Mouse (Mus musculus) heart, adult 2 months (tissue): Measurements from ENCODE around the gene Cdc34b. TPM values are rescaled to one million over a fixed set of nuclear protein-coding genes. Genes with fewer than 3 reads are reported as not detected.
A peak's percentile ranks its signal among the peaks of the same experiment; 100 is the strongest.

Source experiments
- DNase-seq, 2 experiments: peaks; one replicate each; pipeline ENCODE4 v3.0.0; 2021
- H3K27ac ChIP-seq: fragments of 200-600 bp; 2 replicates; pipeline ENCODE4 v1.8.1; 2022
- H3K27me3 ChIP-seq: fragments of 200-500 bp; 2 replicates; pipeline ENCODE4 v1.6.1; 2012; ENCODE audit warnings: mild to moderate bottlenecking, low read length, inconsistent platforms, mixed read lengths; ENCODE audit not compliant: control insufficient read depth, insufficient read depth
- H3K36me3 ChIP-seq: fragments of 200-500 bp; 2 replicates; pipeline ENCODE4 v1.6.1; 2012; ENCODE audit warnings: low read length, inconsistent platforms; ENCODE audit not compliant: control insufficient read depth, insufficient read depth
- H3K4me1 ChIP-seq: fragments of 200-500 bp; 2 replicates; pipeline ENCODE4 v1.6.1; 2011; ENCODE audit warnings: low read length; ENCODE audit not compliant: control insufficient read depth, insufficient read depth
- H3K4me3 ChIP-seq: fragments of 200-600 bp; 2 replicates; pipeline ENCODE4 v1.8.1; 2022
- H3K79me2 ChIP-seq: fragments of 200-500 bp; replicated peaks from 2 replicates; pipeline ENCODE4 v1.6.1; 2012; ENCODE audit warnings: mild to moderate bottlenecking, inconsistent platforms, low read length, moderate library complexity, mixed read lengths; ENCODE audit not compliant: control insufficient read depth, insufficient read depth
- H3K9ac ChIP-seq: fragments of 200-500 bp; 2 replicates; pipeline ENCODE4 v1.6.1; 2012; ENCODE audit warnings: low read depth, mild to moderate bottlenecking, control low read depth, inconsistent platforms, low read length, mixed read lengths
- CTCF ChIP-seq: fragments of 200-600 bp; IDR thresholded peaks from 2 replicates; pipeline ENCODE4 v1.8.1; 2022; ENCODE audit warnings: antibody characterized with exemption, mild to moderate bottlenecking, moderate library complexity
- EP300 ChIP-seq: fragments of 200-500 bp; IDR thresholded peaks from 2 replicates; pipeline ENCODE4 v1.6.1; 2011; ENCODE audit warnings: low read depth, low read length, control low read depth; ENCODE audit not compliant: insufficient read depth
- POLR2A ChIP-seq: fragments of 200-500 bp; IDR thresholded peaks from 2 replicates; pipeline ENCODE4 v1.6.1; 2011; ENCODE audit warnings: mild to moderate bottlenecking, low read depth, low read length, control low read depth; ENCODE audit not compliant: insufficient read depth
- WGBS: fragments of 180-500 bp; shearing (Covaris S2); methylation state at CpG from one replicate; pipeline ENCODE4 v1.1.7; 2018; 5-methylcytosine and 5-hydroxymethylcytosine counted together
- intact Hi-C: fragments of 180-260 bp; cut with DNase I; formaldehyde crosslinking; loops from one replicate; pipeline ENCODE4 v1.15.1; 2025
- polyA plus RNA-seq: library from polyadenylated mRNA; depleted of rRNA; stranded (reverse); fragments of >200 nt; gene quantifications from 2 replicates; pipeline ENCODE4 v1.2.3, GENCODE M21; 2012; rRNA removed
- total RNA-seq, 2 experiments: library from RNA; stranded (reverse); gene quantifications; 2 replicates each; pipeline ENCODE4 v1.2.3; 2021

Cdc34b gene
- total and polyA plus RNA-seq, 3 experiments = 0.12 to 1.0 (median 0.97) TPM

DNA sequence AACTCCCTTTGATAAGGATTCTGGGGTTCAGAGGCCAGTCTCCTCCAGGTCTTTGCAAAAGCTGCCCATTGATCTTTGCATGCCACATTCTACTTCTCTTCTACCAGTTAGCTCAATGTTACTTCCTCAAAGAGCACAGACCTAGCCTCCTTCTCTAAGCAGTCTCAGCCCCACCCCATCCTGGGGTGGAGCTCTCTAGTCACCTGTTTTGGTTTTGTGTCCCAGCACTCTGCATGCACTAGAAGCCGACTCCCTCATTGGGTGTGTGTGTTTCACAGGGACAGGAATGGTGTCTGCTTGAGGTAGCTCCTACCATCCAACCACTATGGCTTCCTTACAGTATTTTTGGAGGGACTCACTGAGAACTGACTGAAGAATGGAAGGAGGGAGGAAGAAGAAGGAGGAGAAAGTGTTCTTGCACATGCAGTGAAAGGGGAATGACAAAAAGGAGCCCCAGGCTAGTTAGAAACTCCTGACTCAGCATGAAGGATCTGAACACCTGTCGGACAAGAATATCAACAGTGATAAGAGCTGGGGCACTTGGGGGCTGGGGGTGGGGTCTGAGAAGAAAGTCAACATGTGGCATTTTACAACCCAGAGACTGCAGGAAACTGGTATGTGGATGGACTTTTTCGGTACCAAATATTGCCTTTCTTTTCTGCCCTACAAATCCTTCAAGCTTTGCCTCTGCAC lies 30.9 kb downstream of the Cdc34b start:
- Histone ChIP-seq H3K4me3 (no peak overlapping the region), H3K79me2 (no peaks in the 10 kb centered on the region), H3K27ac (no peak overlapping the region), H3K36me3 (no peaks in the 10 kb centered on the region), H3K9ac (no peak overlapping the region), H3K4me1 (no peaks in the 10 kb centered on the region), H3K27me3 (no peaks in the 10 kb centered on the region)
- no peak for TF ChIP-seq POLR2A
- no peak for TF ChIP-seq EP300
- no peak for TF ChIP-seq CTCF
- intact Hi-C loops = no loop called here
- no peak for DNase-seq
- 75% methylated on average over 3 of the region's 3 CpGs for WGBS

DNA sequence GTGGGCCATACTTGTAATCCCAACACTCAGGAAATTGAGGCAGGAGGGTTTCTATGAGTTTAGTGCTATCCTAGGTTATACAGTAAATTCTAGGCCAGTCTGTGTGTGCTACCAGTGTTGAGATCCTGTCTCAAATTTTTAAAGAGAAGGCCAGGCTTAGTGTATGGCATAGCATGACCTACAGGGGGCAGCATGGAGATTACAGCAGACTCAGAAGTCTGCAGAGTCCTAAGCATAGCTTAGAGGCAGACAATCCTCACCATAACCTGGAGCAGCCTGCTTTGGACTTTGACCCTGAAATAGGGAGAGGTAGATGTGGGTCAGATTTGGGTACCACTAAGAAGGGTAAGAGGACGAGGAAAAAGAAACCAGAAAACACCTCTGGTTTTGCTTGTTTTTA lies 32.3 kb downstream of the Cdc34b start:
- 83% methylated on average over 1 of the region's 1 CpGs for whole genome bisulfite sequencing
- no peak for DNase-seq
- H3K36me3 ChIP-seq = no peaks in the 10 kb centered on the region
- no peak overlapping the region for H3K27ac ChIP-seq
- no peaks in the 10 kb centered on the region for H3K79me2 ChIP-seq
- H3K9ac ChIP-seq = no peak overlapping the region
- no peak for TF ChIP-seq EP300
- TF ChIP-seq CTCF = peak; percentile 38
- H3K4me3 ChIP-seq = no peak overlapping the region
- intact Hi-C loops = no loop called here
- no peaks in the 10 kb centered on the region for H3K27me3 ChIP-seq
- H3K4me1 ChIP-seq = no peaks in the 10 kb centered on the region

DNA sequence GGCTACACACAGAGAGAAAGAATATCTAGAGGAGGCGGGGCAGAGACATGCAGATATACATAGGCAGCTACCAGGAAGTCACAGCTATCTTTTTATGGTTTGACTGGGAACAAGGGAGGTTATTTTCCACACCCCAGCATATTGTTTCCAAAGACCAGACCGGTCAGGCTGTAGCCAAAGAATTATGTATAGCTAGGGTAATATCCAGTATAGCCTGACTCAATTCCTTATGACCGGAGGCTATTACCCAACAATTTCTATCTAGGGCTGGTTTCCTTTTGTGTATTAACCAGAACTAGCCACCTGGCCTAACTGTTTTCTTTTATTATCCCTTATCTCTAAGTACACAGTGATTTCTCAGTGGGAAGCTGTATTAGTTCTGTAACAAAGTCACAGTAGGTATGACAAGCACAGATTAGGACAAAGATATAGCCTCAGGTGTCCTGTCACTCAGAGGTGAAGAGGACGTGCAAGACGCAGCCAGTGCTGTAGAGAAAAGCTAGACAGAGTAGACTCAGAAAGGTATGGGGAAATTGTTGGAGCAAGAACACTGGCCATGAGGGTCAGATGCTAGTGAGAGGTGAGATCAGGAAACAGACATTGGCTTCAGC lies 33.4 kb downstream of the Cdc34b start:
- H3K79me2 ChIP-seq = no peaks in the 10 kb centered on the region
- no peak overlapping the region for H3K27ac ChIP-seq
- H3K4me1 ChIP-seq = no peaks in the 10 kb centered on the region
- H3K4me3 ChIP-seq = no peak overlapping the region
- 74% methylated on average over 5 of the region's 5 CpGs for WGBS
- DNase-seq = no peak
- no peak for TF ChIP-seq CTCF
- TF ChIP-seq POLR2A = no peak
- no peak for TF ChIP-seq EP300
- intact Hi-C loops = no loop called here
- H3K36me3 ChIP-seq = no peaks in the 10 kb centered on the region
- H3K9ac ChIP-seq = no peak overlapping the region
- H3K27me3 ChIP-seq = no peaks in the 10 kb centered on the region

DNA sequence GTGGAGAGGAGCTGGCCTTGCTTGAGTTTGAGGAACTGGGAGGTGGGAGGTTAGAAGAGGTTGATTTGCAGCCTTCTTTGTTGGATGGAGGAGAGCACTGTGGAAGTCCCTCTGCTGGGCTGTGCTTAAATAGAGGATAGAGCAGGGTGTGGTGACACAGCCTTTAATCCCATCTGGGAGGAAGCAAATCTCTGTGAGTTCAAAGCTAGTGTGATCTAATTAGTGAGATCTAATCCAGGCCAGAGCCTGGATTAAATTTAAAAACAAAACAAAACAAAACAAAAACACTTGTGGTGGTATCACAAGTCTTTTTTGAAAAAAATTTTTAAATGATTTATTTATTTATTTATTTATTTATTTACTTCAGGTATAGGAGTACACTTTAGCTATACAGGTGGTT lies 41.0 kb downstream of the Cdc34b start, which contains the start of gene Tmem92:
Gene Tmem92, minus strand, starts transcription at position 101 of the 400 bp plus-strand sequence.
- intact Hi-C loops = no loop called here

DNA sequence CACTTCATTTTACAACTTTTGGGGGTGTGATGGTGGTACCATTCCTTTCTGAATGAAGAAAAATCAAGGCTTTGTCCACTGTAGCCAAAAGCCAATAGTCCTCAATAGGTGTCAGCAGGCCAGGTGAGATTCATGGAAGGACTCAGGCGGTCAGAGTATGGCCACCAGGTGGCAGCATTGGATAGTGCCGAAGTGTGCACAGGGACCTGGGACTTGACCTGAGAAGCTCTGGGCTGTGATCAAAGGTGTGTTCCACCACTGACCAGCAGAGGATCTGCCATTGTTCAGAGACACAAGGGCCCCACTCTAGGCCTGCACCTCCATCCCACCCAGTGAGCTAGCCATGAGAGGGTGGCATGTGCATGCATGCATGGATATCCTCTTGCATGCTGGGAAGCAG lies 43.7 kb downstream of the Cdc34b start:
- Histone ChIP-seq H3K27ac (no peak overlapping the region), H3K27me3 (no peaks in the 10 kb centered on the region)
- WGBS = 6% methylated on average over 2 of the region's 2 CpGs

More for the DNA sequence above, 41.0 kb downstream of the Cdc34b start, which contains the start of gene Tmem92:
- Histone ChIP-seq H3K79me2 (no peaks in the 10 kb centered on the region), H3K4me3 (no peak within 1 kb of the TSS), H3K27ac (no peak within 1 kb of the TSS), H3K27me3 (no peaks in the 10 kb centered on the region), H3K9ac (no peak within 1 kb of the TSS), H3K36me3 (no peaks in the 10 kb centered on the region), H3K4me1 (no peaks in the 10 kb centered on the region)
- no peak for DNase-seq
- TF ChIP-seq EP300 (no peak), CTCF (no peak), POLR2A (no peak)

DNA sequence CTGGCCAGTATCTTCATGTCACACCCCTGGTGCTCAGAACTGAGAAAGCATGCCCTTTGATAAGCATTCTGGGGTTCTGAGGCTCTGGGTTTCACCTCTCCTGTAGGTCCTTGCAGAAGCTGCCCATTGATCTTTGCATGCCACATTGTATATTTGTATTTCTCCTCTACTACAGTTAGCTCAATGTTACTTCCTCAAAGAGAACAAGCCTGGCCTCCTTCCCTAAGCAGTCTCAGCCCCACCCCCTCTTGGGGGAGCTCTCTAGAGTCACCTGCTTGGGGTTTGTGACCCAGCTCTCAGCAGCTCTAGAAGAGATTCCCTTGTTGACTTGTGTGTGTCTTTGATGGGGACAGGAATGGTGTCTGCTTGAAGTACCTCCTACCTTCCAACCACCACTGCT lies 50.1 kb downstream of the Cdc34b start:
- Histone ChIP-seq H3K79me2 (no peaks in the 10 kb centered on the region), H3K36me3 (no peaks in the 10 kb centered on the region), H3K4me3 (no peak overlapping the region), H3K9ac (no peak overlapping the region), H3K27me3 (no peaks in the 10 kb centered on the region), H3K4me1 (no peaks in the 10 kb centered on the region), H3K27ac (no peak overlapping the region)
- DNase-seq = no peak
- TF ChIP-seq POLR2A (no peak), EP300 (no peak), CTCF (no peak)
- intact Hi-C loops = no loop called here

More for the DNA sequence above, 43.7 kb downstream of the Cdc34b start:
- Histone ChIP-seq H3K9ac (no peak overlapping the region), H3K4me3 (no peak overlapping the region), H3K79me2 (no peaks in the 10 kb centered on the region), H3K36me3 (no peaks in the 10 kb centered on the region), H3K4me1 (no peaks in the 10 kb centered on the region)
- intact Hi-C loops = loop anchor here (1.0 kb wide), 1 partner anchor 152 kb away; no protein-coding TSS in a partner anchor
- peak; percentile 33 to 67 for DNase-seq
- no peak for TF ChIP-seq EP300
- TF ChIP-seq CTCF = peak; percentile 81

Other genes with a start within 250 kb of the Cdc34b start
- 10 to 100 TPM; 28.4 to 31.9 TPM for gene Epn3, start 241.8 kb upstream of the Cdc34b start, total RNA-seq
- 12.6 and 25.7 TPM in 2 replicates for gene Epn3, start 241.8 kb upstream of the Cdc34b start, polyA plus RNA-seq
- gene Mycbpap, start 220.0 kb upstream of the Cdc34b start, total RNA-seq = 1 to 10 TPM in 1 of 2 experiments, under 1 TPM in 1; 0.89 to 1.1 TPM
- gene Mycbpap, start 220.0 kb upstream of the Cdc34b start, polyA plus RNA-seq = 0.32 and 0.72 TPM in 2 replicates
- 10 to 100 TPM in 1 of 2 experiments, 1 to 10 TPM in 1; 9.3 to 12.6 TPM for gene Rsad1, start 192.5 kb upstream of the Cdc34b start, total RNA-seq
- gene Rsad1, start 192.5 kb upstream of the Cdc34b start, polyA plus RNA-seq = 13.7 and 14.1 TPM in 2 replicates
- gene Chad, start 176.7 kb upstream of the Cdc34b start, total RNA-seq = 1 to 10 TPM; 1.7 to 2.1 TPM
- 8.7 and 16.2 TPM in 2 replicates for gene Chad, start 176.7 kb upstream of the Cdc34b start, polyA plus RNA-seq
- gene Acsf2, start 139.9 kb upstream of the Cdc34b start, total RNA-seq = 10 to 100 TPM; 19.8 to 26.4 TPM
- gene Acsf2, start 139.9 kb upstream of the Cdc34b start, polyA plus RNA-seq = 21.0 and 24.7 TPM in 2 replicates
- gene Lrrc59, start 112.0 kb upstream of the Cdc34b start, total RNA-seq = 10 to 100 TPM; 31.5 to 32.0 TPM
- 25.3 and 31.9 TPM in 2 replicates for gene Lrrc59, start 112.0 kb upstream of the Cdc34b start, polyA plus RNA-seq
- 10 to 100 TPM; 54.9 to 59.5 TPM for gene Mrpl27, start 88.0 kb upstream of the Cdc34b start, total RNA-seq
- gene Mrpl27, start 88.0 kb upstream of the Cdc34b start, polyA plus RNA-seq = 67.0 and 74.1 TPM in 2 replicates
- not detected for gene Eme1, start 87.8 kb upstream of the Cdc34b start, total RNA-seq
- gene Eme1, start 87.8 kb upstream of the Cdc34b start, polyA plus RNA-seq = 0.12 and 0.14 TPM in 2 replicates
- 1 to 10 TPM; 7.2 to 7.9 TPM for gene Xylt2, start 64.3 kb upstream of the Cdc34b start, total RNA-seq
- 11.6 and 12.1 TPM in 2 replicates for gene Xylt2, start 64.3 kb upstream of the Cdc34b start, polyA plus RNA-seq
- not detected for gene Gm11541, start 37.3 kb upstream of the Cdc34b start, total RNA-seq
- not detected in 2 replicates for gene Gm11541, start 37.3 kb upstream of the Cdc34b start, polyA plus RNA-seq
- not detected for gene Tmem92, start 40.9 kb downstream of the Cdc34b start, total RNA-seq
- gene Tmem92, start 40.9 kb downstream of the Cdc34b start, polyA plus RNA-seq = not detected in 2 replicates
- gene Col1a1, start 194.4 kb downstream of the Cdc34b start, total RNA-seq = 10 to 100 TPM; 51.1 to 82.4 TPM
- gene Col1a1, start 194.4 kb downstream of the Cdc34b start, polyA plus RNA-seq = 48.7 and 67.7 TPM in 2 replicates
- not detected for gene Hils1, start 225.8 kb downstream of the Cdc34b start, total RNA-seq
- gene Hils1, start 225.8 kb downstream of the Cdc34b start, polyA plus RNA-seq = 0.25 TPM in 1 of 2 replicates, not detected in the other
- gene Sgca, start 234.5 kb downstream of the Cdc34b start, total RNA-seq = 100 to 1,000 TPM; 149 to 200 TPM
- gene Sgca, start 234.5 kb downstream of the Cdc34b start, polyA plus RNA-seq = 1,109 and 1,504 TPM in 2 replicates
- gene Ppp1r9b, start 249.3 kb downstream of the Cdc34b start, total RNA-seq = 10 to 100 TPM; 49.3 to 52.0 TPM
- gene Ppp1r9b, start 249.3 kb downstream of the Cdc34b start, polyA plus RNA-seq = 22.3 and 23.8 TPM in 2 replicates